Mouse (Mus musculus) neural tube, embryonic 14.5 days (tissue): ENCODE results near the gene Ccer2. TPM values are rescaled to one million over a fixed set of nuclear protein-coding genes. Genes with fewer than 3 reads are reported as not detected.
A peak's percentile ranks its signal among the peaks of the same experiment; 100 is the strongest.

Source experiments
- ATAC-seq: fragments of 200-750 bp; cut with Nextera tagmentation; 2 replicates; pipeline ENCODE4 v1.8.0; 2017; ENCODE audit warnings: low read depth, mild to moderate bottlenecking, moderate TSS enrichment, moderate library complexity
- H3K27ac ChIP-seq: fragments of 300-500 bp; sonication (generic); 2 replicates; pipeline ENCODE4 v1.5.1; 2014; ENCODE audit warnings: low read depth, mild to moderate bottlenecking, control low read depth, low read length, moderate library complexity, mixed read lengths
- H3K27me3 ChIP-seq: fragments of 300-500 bp; sonication (generic); 2 replicates; pipeline ENCODE4 v1.6.1; 2014; ENCODE audit warnings: low read length; ENCODE audit not compliant: control insufficient read depth, insufficient read depth
- H3K36me3 ChIP-seq: fragments of 300-500 bp; sonication (generic); 2 replicates; pipeline ENCODE4 v1.6.1; 2014; ENCODE audit warnings: low read length, mixed read lengths; ENCODE audit not compliant: control insufficient read depth, insufficient read depth
- H3K4me1 ChIP-seq: fragments of 300-500 bp; sonication (generic); 2 replicates; pipeline ENCODE4 v1.6.1; 2014; ENCODE audit warnings: low read length; ENCODE audit not compliant: control insufficient read depth, insufficient read depth
- H3K4me2 ChIP-seq: fragments of 300-500 bp; sonication (generic); 2 replicates; pipeline ENCODE4 v1.6.1; 2014; ENCODE audit warnings: mild to moderate bottlenecking, low read depth, low read length, control low read depth
- H3K4me3 ChIP-seq: fragments of 300-500 bp; sonication (generic); 2 replicates; pipeline ENCODE4 v1.5.1; 2014; ENCODE audit warnings: low read depth, low read length, control low read depth, mixed read lengths
- H3K9ac ChIP-seq: fragments of 300-500 bp; sonication (generic); replicated peaks from 2 replicates; pipeline ENCODE4 v1.6.1; 2014; ENCODE audit warnings: low read depth, mild to moderate bottlenecking, control low read depth, low read length, mixed read lengths
- H3K9me3 ChIP-seq: fragments of 300-500 bp; sonication (generic); 2 replicates; pipeline ENCODE4 v1.6.1; 2016; ENCODE audit warnings: low read length; ENCODE audit not compliant: control insufficient read depth
- WGBS: fragments of 180-500 bp; shearing (Covaris S2); extraction: QIAGEN DNeasy Blood & Tissue Kit; methylation state at CpG from one replicate; pipeline ENCODE4 v1.1.7; 2014; 5-methylcytosine and 5-hydroxymethylcytosine counted together
- polyA plus RNA-seq: library from polyadenylated mRNA; unstranded; fragments of >200 nt; fragmentation: Nextera tagmentation; extraction: Ambion mirVana; gene quantifications from 2 replicates; pipeline ENCODE4 v1.2.1, GENCODE M21; 2014

Gene Ccer2
- polyA plus RNA-seq, 1 experiment from 2014 or later = 0.79 TPM

GRCm38 (mm10) chr7:28790066-28790806, 34.3 kb downstream of the Ccer2 start:
- Histone ChIP-seq H3K27ac (no peak overlapping the region), H3K27me3 (no peaks in the 10 kb centered on the region), H3K36me3 (peaks cover 4% of the 10 kb centered on the region; the same call in 1 of the 2 replicates), H3K9me3 (no peaks in the 10 kb centered on the region), H3K9ac (no peak overlapping the region), H3K4me1 (no peaks in the 10 kb centered on the region), H3K4me3 (no peak overlapping the region), H3K4me2 (no peak overlapping the region)
- no peak for ATAC-seq
- 58% methylated on average over 8 of the region's 8 CpGs for WGBS

- Histone ChIP-seq H3K27me3 (no peaks in the 10 kb centered on the region), H3K4me1 (no peaks in the 10 kb centered on the region), H3K9ac (no peak overlapping the region), H3K4me2 (no peak overlapping the region), H3K36me3 (no peaks in the 10 kb centered on the region; the same call in 1 of the 2 replicates), H3K4me3 (no peak overlapping the region), H3K27ac (no peak overlapping the region), H3K9me3 (no peaks in the 10 kb centered on the region)
- no peak for ATAC-seq
Observed at GRCm38 (mm10) chr7:28791706-28792105, 35.7 kb downstream of the Ccer2 start.

- Histone ChIP-seq H3K4me2 (no peak overlapping the region), H3K9me3 (no peaks in the 10 kb centered on the region), H3K36me3 (no peaks in the 10 kb centered on the region; the same call in 1 of the 2 replicates), H3K4me1 (no peaks in the 10 kb centered on the region), H3K9ac (no peak overlapping the region), H3K27ac (no peak overlapping the region), H3K27me3 (no peaks in the 10 kb centered on the region), H3K4me3 (no peak overlapping the region)
- 84% methylated on average over 12 of the region's 14 CpGs for WGBS
- no peak for ATAC-seq
Observed at GRCm38 (mm10) chr7:28792391-28793185, 36.6 kb downstream of the Ccer2 start.

- no peaks in the 10 kb centered on the region for H3K9me3 ChIP-seq
- no peaks in the 10 kb centered on the region for H3K4me1 ChIP-seq
- WGBS = 38% methylated on average over 2 of the region's 2 CpGs
Observed at GRCm38 (mm10) chr7:28793834-28794233, 37.9 kb downstream of the Ccer2 start.

GRCm38 (mm10) chr7:28794496-28794895, 38.5 kb downstream of the Ccer2 start:
- Histone ChIP-seq H3K27me3 (no peaks in the 10 kb centered on the region), H3K4me1 (no peaks in the 10 kb centered on the region), H3K27ac (no peak overlapping the region), H3K9ac (no peak overlapping the region), H3K4me3 (no peak overlapping the region), H3K36me3 (no peaks in the 10 kb centered on the region), H3K4me2 (no peak overlapping the region), H3K9me3 (no peaks in the 10 kb centered on the region)
- 77% methylated on average over 3 of the region's 3 CpGs for WGBS
- no peak for ATAC-seq

More at GRCm38 (mm10) chr7:28793834-28794233, 37.9 kb downstream of the Ccer2 start:
- no peak overlapping the region for H3K27ac ChIP-seq
- no peak for ATAC-seq
- no peaks in the 10 kb centered on the region for H3K27me3 ChIP-seq
- H3K4me3 ChIP-seq = no peak overlapping the region
- H3K36me3 ChIP-seq = no peaks in the 10 kb centered on the region; the same call in 1 of the 2 replicates
- no peak overlapping the region for H3K9ac ChIP-seq
- H3K4me2 ChIP-seq = no peak overlapping the region

- no peaks in the 10 kb centered on the region for H3K4me1 ChIP-seq
- H3K4me2 ChIP-seq = no peak overlapping the region
- no peak overlapping the region for H3K9ac ChIP-seq
- H3K9me3 ChIP-seq = no peaks in the 10 kb centered on the region
- no peak overlapping the region for H3K4me3 ChIP-seq
- no peak overlapping the region for H3K27ac ChIP-seq
- no peaks in the 10 kb centered on the region for H3K36me3 ChIP-seq
- ATAC-seq = no peak
- H3K27me3 ChIP-seq = no peaks in the 10 kb centered on the region
- WGBS = 86% methylated on average over 15 of the region's 15 CpGs
Observed at GRCm38 (mm10) chr7:28795832-28796231, 39.9 kb downstream of the Ccer2 start.

- no peaks in the 10 kb centered on the region for H3K4me1 ChIP-seq
- ATAC-seq = peak; percentile 73; the same call in 1 of the 2 replicates
- H3K27me3 ChIP-seq = no peaks in the 10 kb centered on the region
- H3K4me2 ChIP-seq = peak overlapping the region; percentile 35
- H3K36me3 ChIP-seq = no peaks in the 10 kb centered on the region
- H3K27ac ChIP-seq = no peak overlapping the region
- no peaks in the 10 kb centered on the region for H3K9me3 ChIP-seq
- 15% methylated on average over 32 of the region's 32 CpGs for WGBS
- 0 out of 2 replicates have a peak overlapping the region, but pooled peaks have one; percentile 2 for H3K9ac ChIP-seq
- peak overlapping the region; percentile 7; the same call in 1 of the 2 replicates for H3K4me3 ChIP-seq
Observed at GRCm38 (mm10) chr7:28796562-28796975, 40.6 kb downstream of the Ccer2 start.

GRCm38 (mm10) chr7:28799994-28800393, 44.0 kb downstream of the Ccer2 start:
- no peak overlapping the region for H3K27ac ChIP-seq
- H3K9ac ChIP-seq = no peak overlapping the region
- no peaks in the 10 kb centered on the region for H3K4me1 ChIP-seq
- no peak overlapping the region for H3K4me3 ChIP-seq
- H3K36me3 ChIP-seq = no peaks in the 10 kb centered on the region
- no peak for ATAC-seq
- no peak overlapping the region for H3K4me2 ChIP-seq
- H3K9me3 ChIP-seq = no peaks in the 10 kb centered on the region
- WGBS = 92% methylated on average over 9 of the region's 9 CpGs
- no peaks in the 10 kb centered on the region for H3K27me3 ChIP-seq

GRCm38 (mm10) chr7:28801451-28801850, 45.5 kb downstream of the Ccer2 start:
- ATAC-seq = no peak
- Histone ChIP-seq H3K4me1 (no peaks in the 10 kb centered on the region), H3K9ac (no peak overlapping the region), H3K27ac (no peak overlapping the region), H3K4me3 (no peak overlapping the region), H3K4me2 (no peak overlapping the region), H3K36me3 (no peaks in the 10 kb centered on the region), H3K9me3 (no peaks in the 10 kb centered on the region), H3K27me3 (no peaks in the 10 kb centered on the region)
- 69% methylated on average over 3 of the region's 3 CpGs for WGBS
